Mouse (Mus musculus) forebrain, embryonic 10.5 days (tissue): Measurements from ENCODE around the gene Rassf1. TPM values are rescaled to one million over a fixed set of nuclear protein-coding genes. Genes with fewer than 3 reads are reported as not detected.

Experiments
- DNase-seq: peaks from one replicate; pipeline ENCODE4 v3.0.0-alpha.2; 2017; ENCODE audit warnings: low spot score; ENCODE audit errors: extremely low spot score
- H3K27ac ChIP-seq: fragments of 300-500 bp; sonication (generic); 2 replicates; pipeline ENCODE4 v1.5.1; 2016; ENCODE audit warnings: mild to moderate bottlenecking
- H3K27me3 ChIP-seq: fragments of 300-500 bp; sonication (generic); 2 replicates; pipeline ENCODE4 v1.6.1; 2016; ENCODE audit warnings: mild to moderate bottlenecking; ENCODE audit not compliant: poor library complexity, severe bottlenecking
- H3K36me3 ChIP-seq: fragments of 300-500 bp; sonication (generic); replicated peaks from 2 replicates; pipeline ENCODE4 v1.6.1; 2016; ENCODE audit warnings: mild to moderate bottlenecking, moderate library complexity
- H3K4me1 ChIP-seq: fragments of 300-500 bp; sonication (generic); 2 replicates; pipeline ENCODE4 v1.6.1; 2016
- H3K4me3 ChIP-seq: fragments of 300-500 bp; sonication (generic); 2 replicates; pipeline ENCODE4 v1.5.1; 2016; ENCODE audit warnings: mild to moderate bottlenecking, moderate library complexity
- H3K9me3 ChIP-seq: fragments of 300-500 bp; sonication (generic); 2 replicates; pipeline ENCODE4 v1.6.1; 2016; ENCODE audit warnings: mild to moderate bottlenecking, moderate library complexity
- WGBS: fragments of 180-500 bp; shearing (Covaris S2); methylation state at CpG from one replicate; pipeline ENCODE4 v1.1.7; 2016; 5-methylcytosine and 5-hydroxymethylcytosine counted together
- polyA plus RNA-seq: library from polyadenylated mRNA; unstranded; fragments of >200 nt; fragmentation: Nextera tagmentation; extraction: Ambion mirVana; gene quantifications from 2 replicates; pipeline ENCODE4 v1.2.1, GENCODE M21; 2016

The Rassf1 gene
- polyA plus RNA-seq, 1 experiment from 2014 or later: 59.6 TPM

- WGBS: 42% methylated on average over 2 of the region's 2 CpGs
- no peak for DNase-seq
- Histone ChIP-seq H3K9me3 (no peaks in the 10 kb centered on the region), H3K27ac (peak overlapping the region; percentile 68), H3K36me3 (no peaks in the 10 kb centered on the region), H3K27me3 (peaks cover 68% of the 10 kb centered on the region), H3K4me3 (peak overlapping the region; percentile 37; the same call in 1 of the 2 replicates), H3K4me1 (peaks cover 39% of the 10 kb centered on the region)
Measured at GRCm38 (mm10) chr9:107522400-107522711, 29.0 kb upstream of the Rassf1 start.

DNA sequence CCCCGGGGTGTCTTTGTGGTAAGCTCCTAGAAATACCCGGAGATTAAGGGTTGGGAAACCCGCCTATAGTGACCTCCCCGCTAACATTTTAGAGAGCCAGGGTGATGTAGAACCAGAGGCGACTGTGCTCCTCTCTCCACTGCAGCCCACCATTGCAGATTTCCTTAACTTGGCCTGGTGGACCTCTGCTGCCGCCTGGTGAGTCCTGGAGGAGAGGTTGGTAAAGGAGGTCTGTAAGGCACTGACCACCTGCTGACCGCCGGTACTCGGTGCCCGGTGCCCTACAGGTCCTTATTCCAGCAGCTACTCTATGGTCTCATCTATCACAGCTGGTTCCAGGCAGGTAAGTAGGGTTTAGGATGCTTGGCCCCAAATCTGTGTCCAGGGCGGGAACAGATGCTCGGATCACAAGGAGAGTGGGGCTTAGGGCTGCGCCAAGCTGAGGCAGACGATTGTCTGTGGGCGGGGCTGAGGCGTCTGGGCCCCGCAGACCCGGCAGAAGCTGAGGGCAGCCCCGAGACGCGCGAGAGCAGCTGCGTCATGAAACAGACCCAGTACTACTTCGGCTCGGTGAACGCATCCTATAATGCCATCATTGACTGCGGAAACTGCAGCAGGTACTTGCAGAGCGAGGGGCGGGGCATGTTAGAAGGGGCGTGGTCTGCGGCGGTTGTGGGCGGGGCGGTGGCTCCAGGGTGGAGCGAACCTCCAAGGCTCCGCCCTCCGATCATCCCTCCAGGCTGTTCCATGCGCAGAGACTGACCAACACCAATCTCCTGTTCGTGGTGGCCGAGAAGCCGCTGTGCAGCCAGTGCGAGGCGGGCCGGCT, 24.9 kb upstream of the Rassf1 start:
- Histone ChIP-seq H3K36me3 (no peaks in the 10 kb centered on the region), H3K9me3 (no peaks in the 10 kb centered on the region), H3K27me3 (peaks cover 78% of the 10 kb centered on the region), H3K4me3 (peak overlapping the region; percentile 53), H3K4me1 (peaks cover 41% of the 10 kb centered on the region), H3K27ac (peak overlapping the region; percentile 41; the same call in 1 of the 2 replicates)
- 3% methylated on average over 43 of the region's 44 CpGs for WGBS
- DNase-seq: peak; percentile 87

- peaks cover 25% of the 10 kb centered on the region for H3K36me3 ChIP-seq
- peaks cover 6% of the 10 kb centered on the region; the same call in 1 of the 2 replicates for H3K27me3 ChIP-seq
- DNase-seq: peak; percentile 93
- H3K4me3 ChIP-seq: peak within 1 kb of the TSS; percentile 72
- peaks cover 43% of the 10 kb centered on the region for H3K4me1 ChIP-seq
- peak within 1 kb of the TSS; percentile 88 for H3K27ac ChIP-seq
- WGBS: under 1% methylated on average over 48 of the region's 48 CpGs
- no peaks in the 10 kb centered on the region for H3K9me3 ChIP-seq
Measured at GRCm38 (mm10) chr9:107533791-107534407, 17.5 kb upstream of the Rassf1 start, which contains the start of gene Tmem115. Gene Tmem115 (plus strand): TSS chr9:107533945.

GRCm38 (mm10) chr9:107534408-107535202, 16.8 kb upstream of the Rassf1 start:
- H3K27ac ChIP-seq: peak overlapping the region; percentile 88
- H3K36me3 ChIP-seq: peaks cover 32% of the 10 kb centered on the region
- peaks cover 1% of the 10 kb centered on the region; the same call in 1 of the 2 replicates for H3K27me3 ChIP-seq
- under 1% methylated on average over 40 of the region's 40 CpGs for WGBS
- peaks cover 43% of the 10 kb centered on the region for H3K4me1 ChIP-seq
- peak overlapping the region; percentile 72 for H3K4me3 ChIP-seq
- DNase-seq: no peak
- H3K9me3 ChIP-seq: no peaks in the 10 kb centered on the region

- 92% methylated on average over 7 of the region's 7 CpGs for WGBS
- Histone ChIP-seq H3K9me3 (no peaks in the 10 kb centered on the region), H3K27me3 (no peaks in the 10 kb centered on the region), H3K4me3 (0 out of 2 replicates have a peak overlapping the region, but pooled peaks have one; percentile 72), H3K4me1 (peaks cover 70% of the 10 kb centered on the region), H3K27ac (no peak overlapping the region), H3K36me3 (peaks cover 41% of the 10 kb centered on the region)
- DNase-seq: no peak
Measured at GRCm38 (mm10) chr9:107538231-107538630, 13.1 kb upstream of the Rassf1 start.

GRCm38 (mm10) chr9:107538711-107539110, 12.6 kb upstream of the Rassf1 start:
- Histone ChIP-seq H3K36me3 (peaks cover 46% of the 10 kb centered on the region), H3K4me1 (peaks cover 68% of the 10 kb centered on the region), H3K4me3 (no peak overlapping the region), H3K9me3 (no peaks in the 10 kb centered on the region), H3K27ac (no peak overlapping the region), H3K27me3 (no peaks in the 10 kb centered on the region)
- 90% methylated on average over 3 of the region's 3 CpGs for WGBS
- DNase-seq: no peak

- no peak for DNase-seq
- peaks cover 58% of the 10 kb centered on the region for H3K36me3 ChIP-seq
- no peaks in the 10 kb centered on the region for H3K9me3 ChIP-seq
- no peaks in the 10 kb centered on the region for H3K27me3 ChIP-seq
- H3K27ac ChIP-seq: no peak overlapping the region
- 94% methylated on average over 8 of the region's 8 CpGs for WGBS
- H3K4me3 ChIP-seq: no peak overlapping the region; the same call in 1 of the 2 replicates
- peaks cover 60% of the 10 kb centered on the region for H3K4me1 ChIP-seq
Measured at GRCm38 (mm10) chr9:107539940-107540339, 11.4 kb upstream of the Rassf1 start.

GRCm38 (mm10) chr9:107540420-107540819, 10.9 kb upstream of the Rassf1 start:
- Histone ChIP-seq H3K4me3 (peak overlapping the region; percentile 70; the same call in 1 of the 2 replicates), H3K4me1 (peaks cover 55% of the 10 kb centered on the region), H3K27me3 (no peaks in the 10 kb centered on the region), H3K9me3 (no peaks in the 10 kb centered on the region), H3K27ac (no peak overlapping the region), H3K36me3 (peaks cover 63% of the 10 kb centered on the region)
- whole genome bisulfite sequencing: 81% methylated on average over 4 of the region's 4 CpGs
- DNase-seq: no peak

DNA sequence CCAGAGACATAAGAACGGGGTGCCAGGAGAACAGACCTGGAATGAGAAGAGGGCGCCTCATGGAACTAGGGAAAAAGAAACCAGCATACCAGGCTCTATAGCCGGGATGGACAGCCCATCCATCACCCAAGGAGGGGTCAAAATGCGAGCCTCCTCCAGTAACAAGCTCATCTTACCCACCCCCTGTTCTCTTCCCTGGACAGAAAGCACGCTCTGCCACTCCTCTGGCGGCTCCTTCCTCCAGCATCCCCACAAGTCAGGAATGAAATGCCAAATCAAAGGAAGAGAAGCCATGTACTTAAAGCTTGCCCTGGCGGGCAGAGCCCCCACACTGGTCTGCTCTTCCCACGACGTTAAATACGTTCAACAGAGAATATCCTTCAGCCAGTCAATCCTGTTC, 10.3 kb upstream of the Rassf1 start:
- DNase-seq: no peak
- H3K27ac ChIP-seq: 0 out of 2 replicates have a peak overlapping the region, but pooled peaks have one; percentile 87
- peak overlapping the region; percentile 70 for H3K4me3 ChIP-seq
- peaks cover 53% of the 10 kb centered on the region for H3K4me1 ChIP-seq
- 38% methylated on average over 10 of the region's 10 CpGs for WGBS
- H3K9me3 ChIP-seq: no peaks in the 10 kb centered on the region
- H3K27me3 ChIP-seq: no peaks in the 10 kb centered on the region
- peaks cover 63% of the 10 kb centered on the region for H3K36me3 ChIP-seq

DNA sequence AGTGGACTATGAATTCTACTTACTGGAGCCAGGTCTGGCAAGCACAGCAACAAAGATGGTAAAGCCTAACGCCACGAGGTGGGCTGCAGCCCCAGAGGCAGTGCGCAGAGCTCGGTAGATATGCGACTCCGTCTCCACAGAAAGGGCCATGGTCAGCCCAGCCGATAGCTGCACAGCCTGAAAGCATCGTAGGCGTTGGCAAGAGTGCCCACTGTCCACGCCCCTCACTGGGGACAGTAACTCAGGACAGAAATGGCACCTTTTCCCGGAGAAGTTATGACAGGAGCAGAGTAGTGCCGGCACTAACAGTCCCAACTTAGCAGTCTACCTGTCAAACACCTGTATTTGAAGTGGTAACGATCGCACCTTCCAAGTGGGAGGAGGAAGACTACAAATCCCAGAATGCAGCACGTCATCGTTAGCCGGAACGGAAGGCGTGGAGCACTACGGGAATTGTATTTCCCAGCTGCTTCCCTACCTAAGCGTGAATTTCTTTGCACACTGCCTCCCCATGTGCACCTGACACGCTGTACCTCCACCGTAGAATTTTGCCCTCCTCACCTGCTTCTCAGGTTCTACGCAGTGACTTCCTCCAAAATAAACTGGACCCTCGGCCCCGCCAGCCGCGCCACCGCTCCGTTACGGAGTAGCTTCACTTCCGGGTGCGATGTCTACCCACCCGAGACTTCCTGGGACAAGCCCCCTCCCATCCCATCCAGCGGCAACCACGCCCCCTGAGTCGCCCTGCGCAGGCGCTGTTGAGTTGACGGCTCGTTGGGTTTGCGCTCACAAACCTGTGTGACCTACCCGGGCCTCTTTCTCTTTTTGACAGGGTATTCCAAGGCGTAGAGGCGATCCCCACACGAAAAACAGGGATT, 9.6 kb upstream of the Rassf1 start, which contains the start of the genes Cyb561d2 and Nprl2:
Gene Cyb561d2, minus strand, starts transcription at position 720 of the 878 bp plus-strand sequence.
Gene Nprl2, plus strand, starts transcription at position 753 of the 878 bp plus-strand sequence.
- peak within 1 kb of the TSS; percentile 70 for H3K4me3 ChIP-seq
- no peaks in the 10 kb centered on the region for H3K9me3 ChIP-seq
- H3K4me1 ChIP-seq: peaks cover 53% of the 10 kb centered on the region
- peak; percentile 96 for DNase-seq
- H3K27me3 ChIP-seq: no peaks in the 10 kb centered on the region
- H3K27ac ChIP-seq: peak within 1 kb of the TSS; percentile 87
- under 1% methylated on average over 46 of the region's 46 CpGs for WGBS
- peaks cover 60% of the 10 kb centered on the region for H3K36me3 ChIP-seq

DNA sequence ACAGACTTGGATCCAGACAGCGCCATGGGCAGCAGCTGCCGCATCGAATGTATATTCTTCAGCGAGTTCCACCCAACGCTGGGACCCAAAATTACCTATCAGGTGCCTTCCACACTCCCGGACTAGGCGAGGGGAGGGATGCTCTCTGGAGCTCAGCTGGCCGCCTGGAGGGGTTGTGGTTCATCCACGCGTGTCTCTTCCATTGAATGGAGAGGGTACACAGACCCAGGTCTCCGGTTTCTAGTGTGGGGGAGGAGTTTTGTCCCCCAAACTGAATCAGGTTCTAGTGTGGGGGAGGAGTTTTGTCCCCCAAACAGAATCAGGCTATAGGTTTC, 9.0 kb upstream of the Rassf1 start:
- Histone ChIP-seq H3K9me3 (no peaks in the 10 kb centered on the region), H3K27me3 (peaks cover 1% of the 10 kb centered on the region; the same call in 1 of the 2 replicates), H3K27ac (peak overlapping the region; percentile 87), H3K36me3 (peaks cover 54% of the 10 kb centered on the region), H3K4me1 (peaks cover 53% of the 10 kb centered on the region), H3K4me3 (peak overlapping the region; percentile 70)
- DNase-seq: no peak
- under 1% methylated on average over 11 of the region's 11 CpGs for WGBS
